Mouse (Mus musculus): ENCODE results near the gene Gm49416. TPM values are rescaled to one million over a fixed set of nuclear protein-coding genes. Genes with fewer than 3 reads are reported as not detected.
"Not testable (repeated sequence)": the region's sequence is repeated elsewhere in the genome, so short reads cannot be mapped to it uniquely, and the experiment has no call there.

The Gm49416 gene
- polyA plus RNA-seq, 1 experiment from 2014 or later = not detected

- WGBS = 57% methylated on average over 1 of the region's 1 CpGs
Measured at GRCm38 (mm10) chr19:8886916-8887584, 1.7 kb upstream of the Gm49416 start.

GRCm38 (mm10) chr19:8887585-8888463 lies 902 bp upstream of the Gm49416 start:
- Histone ChIP-seq H3K4me1 (peaks cover 29% of the 10 kb centered on the region), H3K9me3 (replicated peaks) (no peaks in the 10 kb centered on the region), H3K27me3 (ENCODE audit: low read depth, poor library complexity, severe bottlenecking) (no peaks in the 10 kb centered on the region), H3K36me3 (peaks cover 21% of the 10 kb centered on the region), H3K27ac (replicated peaks) (peak overlapping the region; percentile 94), H3K4me3 (peak overlapping the region; percentile 77)
- WGBS = 18% methylated on average over 19 of the region's 19 CpGs
- DNase-seq (ENCODE audit: low spot score) = no peak

More at GRCm38 (mm10) chr19:8886916-8887584, 1.7 kb upstream of the Gm49416 start:
- Histone ChIP-seq H3K9me3 (replicated peaks) (no peaks in the 10 kb centered on the region), H3K27ac (replicated peaks) (peak overlapping the region; percentile 94), H3K36me3 (peaks cover 21% of the 10 kb centered on the region), H3K4me3 (peak overlapping the region; percentile 77), H3K27me3 (ENCODE audit: low read depth, poor library complexity, severe bottlenecking) (no peaks in the 10 kb centered on the region), H3K4me1 (peaks cover 24% of the 10 kb centered on the region)
- no peak for DNase-seq (ENCODE audit: low spot score)

GRCm38 (mm10) chr19:8892829-8893766 lies 4.4 kb downstream of the Gm49416 start, which contains the start of gene Ints5:
TSS of gene Ints5 (plus strand) at chr19:8893005.
- H3K36me3 ChIP-seq = peaks cover 50% of the 10 kb centered on the region
- peak; percentile 86 for DNase-seq (ENCODE audit: low spot score)
- H3K27ac ChIP-seq (replicated peaks) = peak within 1 kb of the TSS; percentile 92
- H3K4me1 ChIP-seq = peaks cover 50% of the 10 kb centered on the region
- no peaks in the 10 kb centered on the region for H3K27me3 ChIP-seq (ENCODE audit: low read depth, poor library complexity, severe bottlenecking)
- peak within 1 kb of the TSS; percentile 83 for H3K4me3 ChIP-seq
- 3% methylated on average over 54 of the region's 54 CpGs for WGBS
- H3K9me3 ChIP-seq (replicated peaks) = no peaks in the 10 kb centered on the region

GRCm38 (mm10) chr19:8895397-8895960 lies 6.8 kb downstream of the Gm49416 start:
- H3K27ac ChIP-seq (replicated peaks) = no peak overlapping the region
- peaks cover 54% of the 10 kb centered on the region for H3K4me1 ChIP-seq
- no peaks in the 10 kb centered on the region for H3K9me3 ChIP-seq (replicated peaks)
- H3K36me3 ChIP-seq = peaks cover 50% of the 10 kb centered on the region
- peak overlapping the region; percentile 7; the same call in 1 of the 2 replicates for H3K4me3 ChIP-seq
- WGBS = 94% methylated on average over 9 of the region's 9 CpGs
- no peaks in the 10 kb centered on the region for H3K27me3 ChIP-seq (ENCODE audit: low read depth, poor library complexity, severe bottlenecking)
- no peak for DNase-seq (ENCODE audit: low spot score)

- H3K4me3 ChIP-seq = 0 out of 2 replicates have a peak overlapping the region, but pooled peaks have one; percentile 18
- not testable (repeated sequence) for H3K9me3 ChIP-seq (replicated peaks); H3K27me3 ChIP-seq (ENCODE audit: low read depth, poor library complexity, severe bottlenecking); DNase-seq (ENCODE audit: low spot score); H3K27ac ChIP-seq (replicated peaks)
- H3K4me1 ChIP-seq = peaks cover 55% of the 10 kb centered on the region
- WGBS = 90% methylated on average over 5 of the region's 5 CpGs
- H3K36me3 ChIP-seq = peaks cover 50% of the 10 kb centered on the region
Measured at GRCm38 (mm10) chr19:8896231-8896630, 7.5 kb downstream of the Gm49416 start.

GRCm38 (mm10) chr19:8897211-8897864 lies 8.6 kb downstream of the Gm49416 start:
- H3K4me1 ChIP-seq = peaks cover 55% of the 10 kb centered on the region
- H3K36me3 ChIP-seq = peaks cover 56% of the 10 kb centered on the region
- peak; percentile 42 for DNase-seq (ENCODE audit: low spot score)
- WGBS = 35% methylated on average over 21 of the region's 21 CpGs
- H3K27ac ChIP-seq (replicated peaks) = peak overlapping the region; percentile 94
- H3K27me3 ChIP-seq (ENCODE audit: low read depth, poor library complexity, severe bottlenecking); H3K9me3 ChIP-seq (replicated peaks): not testable (repeated sequence)
- peak overlapping the region; percentile 95 for H3K4me3 ChIP-seq

- Histone ChIP-seq H3K36me3 (peaks cover 62% of the 10 kb centered on the region), H3K27ac (replicated peaks) (peak within 1 kb of the TSS; percentile 94), H3K27me3 (ENCODE audit: low read depth, poor library complexity, severe bottlenecking) (no peaks in the 10 kb centered on the region), H3K4me3 (peak within 1 kb of the TSS; percentile 95), H3K4me1 (peaks cover 50% of the 10 kb centered on the region), H3K9me3 (replicated peaks) (no peaks in the 10 kb centered on the region)
- peak; percentile 97 for DNase-seq (ENCODE audit: low spot score)
- under 1% methylated on average over 53 of the region's 53 CpGs for WGBS
Measured at GRCm38 (mm10) chr19:8897865-8898495, 9.3 kb downstream of the Gm49416 start, which contains the start of gene Ganab. TSS of gene Ganab (plus strand) at chr19:8898071.

GRCm38 (mm10) chr19:8898576-8898975 lies 9.8 kb downstream of the Gm49416 start:
- 21% methylated on average over 13 of the region's 13 CpGs for WGBS
- Histone ChIP-seq H3K36me3 (peaks cover 68% of the 10 kb centered on the region), H3K4me1 (peaks cover 46% of the 10 kb centered on the region), H3K27me3 (ENCODE audit: low read depth, poor library complexity, severe bottlenecking) (no peaks in the 10 kb centered on the region), H3K27ac (replicated peaks) (peak overlapping the region; percentile 94), H3K9me3 (replicated peaks) (no peaks in the 10 kb centered on the region), H3K4me3 (peak overlapping the region; percentile 95)
- no peak for DNase-seq (ENCODE audit: low spot score)

GRCm38 (mm10) chr19:8899079-8899478 lies 10.4 kb downstream of the Gm49416 start:
- peaks cover 41% of the 10 kb centered on the region for H3K4me1 ChIP-seq
- WGBS = 72% methylated on average over 3 of the region's 3 CpGs
- peaks cover 73% of the 10 kb centered on the region for H3K36me3 ChIP-seq
- peak overlapping the region; percentile 95 for H3K4me3 ChIP-seq
- no peaks in the 10 kb centered on the region for H3K27me3 ChIP-seq (ENCODE audit: low read depth, poor library complexity, severe bottlenecking)
- H3K27ac ChIP-seq (replicated peaks) = no peak overlapping the region
- DNase-seq (ENCODE audit: low spot score) = no peak
- H3K9me3 ChIP-seq (replicated peaks) = no peaks in the 10 kb centered on the region

- no peak overlapping the region for H3K27ac ChIP-seq (replicated peaks)
- H3K9me3 ChIP-seq (replicated peaks) = no peaks in the 10 kb centered on the region
- peaks cover 86% of the 10 kb centered on the region for H3K36me3 ChIP-seq
- H3K27me3 ChIP-seq (ENCODE audit: low read depth, poor library complexity, severe bottlenecking) = no peaks in the 10 kb centered on the region
- WGBS = 96% methylated on average over 5 of the region's 5 CpGs
- no peak for DNase-seq (ENCODE audit: low spot score)
- peaks cover 15% of the 10 kb centered on the region for H3K4me1 ChIP-seq
- H3K4me3 ChIP-seq = no peak overlapping the region
Measured at GRCm38 (mm10) chr19:8903412-8903811, 14.7 kb downstream of the Gm49416 start.

- DNase-seq (ENCODE audit: low spot score) = no peak
- Histone ChIP-seq H3K4me3 (no peak overlapping the region), H3K36me3 (peaks cover 99% of the 10 kb centered on the region), H3K4me1 (no peaks in the 10 kb centered on the region), H3K27ac (replicated peaks) (no peak overlapping the region), H3K27me3 (ENCODE audit: low read depth, poor library complexity, severe bottlenecking) (no peaks in the 10 kb centered on the region), H3K9me3 (replicated peaks) (no peaks in the 10 kb centered on the region)
- 90% methylated on average over 6 of the region's 6 CpGs for WGBS
Measured at GRCm38 (mm10) chr19:8908531-8908930, 19.8 kb downstream of the Gm49416 start.
